17 mouse cellular contexts compared by ENCODE assay signal in the genomic region with DNA sequence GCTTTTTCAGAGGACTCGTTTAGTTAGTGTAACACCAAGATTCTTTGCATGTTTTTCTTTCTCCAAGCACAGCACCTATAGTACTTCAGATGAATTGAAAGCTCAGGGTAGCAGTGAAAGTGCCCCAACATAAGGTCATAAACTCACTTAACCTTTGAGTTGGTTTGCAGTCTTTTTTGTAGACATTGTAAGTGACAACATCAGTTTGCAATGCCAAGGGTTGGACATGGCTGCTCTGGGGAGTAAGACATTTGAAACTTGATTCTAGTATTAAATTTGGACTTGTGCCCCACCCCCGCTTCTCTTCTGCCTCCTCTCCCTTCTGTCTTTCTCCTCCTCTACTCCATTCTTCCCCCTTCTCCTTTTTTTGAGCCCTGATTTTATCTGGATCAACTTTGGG.
"Had no signal": no experiment of that assay in that cellular context is flagged by ENCODE, and none has a peak within 500 bp of the region (broad histone marks: within the 10 kb centered on the region; RNA-seq: fewer than 3 reads in every experiment).

No protein-coding gene starts in this region.

- H3K4me3 ChIP-seq: lung, embryonic 15.5 days; megakaryocyte, embryonic 14.5 days; midbrain, embryonic 12.5 days; neural tube, embryonic 12.5 days; stomach, embryonic 15.5 days had no signal

- H3K4me2 ChIP-seq: lung, embryonic 15.5 days; midbrain, embryonic 12.5 days; neural tube, embryonic 12.5 days; stomach, embryonic 15.5 days had no signal

- H3K9me3 ChIP-seq: lung, embryonic 15.5 days; megakaryocyte, embryonic 14.5 days; midbrain, embryonic 12.5 days; neural tube, embryonic 12.5 days; stomach, embryonic 15.5 days had no signal

- H3K9ac ChIP-seq: liver, postnatal 0 days; lung, embryonic 15.5 days; midbrain, embryonic 12.5 days; neural tube, embryonic 12.5 days; stomach, embryonic 15.5 days had no signal

- H3K27ac ChIP-seq: lung, embryonic 15.5 days; macrophage; midbrain, embryonic 12.5 days; neural tube, embryonic 12.5 days; stomach, embryonic 15.5 days; stomach, postnatal 0 days had no signal

- H3K36me3 ChIP-seq: midbrain, embryonic 12.5 days had no signal

- DNase-seq: liver, postnatal 0 days; lung, adult 2 months; lung, postnatal 14 days; lung, postnatal 36 days; midbrain, embryonic 14.5 days; right cerebral cortex, postnatal 14 days; thymus, adult 2 months; thymus, postnatal 25 days; thymus, postnatal 4 days had no signal

- ATAC-seq: liver, postnatal 0 days; lung, postnatal 0 days had no signal

- H3K27me3 ChIP-seq: lung, embryonic 15.5 days; midbrain, embryonic 12.5 days; neural tube, embryonic 12.5 days; stomach, embryonic 15.5 days had no signal

- H3K4me1 ChIP-seq: midbrain, embryonic 12.5 days; neural tube, embryonic 12.5 days; stomach, embryonic 15.5 days had no signal
